Mouse (Mus musculus) fibroblast of lung, adult 2 months (primary cell): ENCODE data around the gene Kdm4d.
A peak's percentile ranks its signal among the peaks of the same experiment; 100 is the strongest.
"Not testable (repeated sequence)": the region's sequence is repeated elsewhere in the genome, so short reads cannot be mapped to it uniquely, and the experiment has no call there.

Source experiments
- DNase-seq: peaks from one replicate; pipeline ENCODE4 v3.0.0-alpha.2; 2011; ENCODE audit warnings: low read depth

The Kdm4d gene

DNA sequence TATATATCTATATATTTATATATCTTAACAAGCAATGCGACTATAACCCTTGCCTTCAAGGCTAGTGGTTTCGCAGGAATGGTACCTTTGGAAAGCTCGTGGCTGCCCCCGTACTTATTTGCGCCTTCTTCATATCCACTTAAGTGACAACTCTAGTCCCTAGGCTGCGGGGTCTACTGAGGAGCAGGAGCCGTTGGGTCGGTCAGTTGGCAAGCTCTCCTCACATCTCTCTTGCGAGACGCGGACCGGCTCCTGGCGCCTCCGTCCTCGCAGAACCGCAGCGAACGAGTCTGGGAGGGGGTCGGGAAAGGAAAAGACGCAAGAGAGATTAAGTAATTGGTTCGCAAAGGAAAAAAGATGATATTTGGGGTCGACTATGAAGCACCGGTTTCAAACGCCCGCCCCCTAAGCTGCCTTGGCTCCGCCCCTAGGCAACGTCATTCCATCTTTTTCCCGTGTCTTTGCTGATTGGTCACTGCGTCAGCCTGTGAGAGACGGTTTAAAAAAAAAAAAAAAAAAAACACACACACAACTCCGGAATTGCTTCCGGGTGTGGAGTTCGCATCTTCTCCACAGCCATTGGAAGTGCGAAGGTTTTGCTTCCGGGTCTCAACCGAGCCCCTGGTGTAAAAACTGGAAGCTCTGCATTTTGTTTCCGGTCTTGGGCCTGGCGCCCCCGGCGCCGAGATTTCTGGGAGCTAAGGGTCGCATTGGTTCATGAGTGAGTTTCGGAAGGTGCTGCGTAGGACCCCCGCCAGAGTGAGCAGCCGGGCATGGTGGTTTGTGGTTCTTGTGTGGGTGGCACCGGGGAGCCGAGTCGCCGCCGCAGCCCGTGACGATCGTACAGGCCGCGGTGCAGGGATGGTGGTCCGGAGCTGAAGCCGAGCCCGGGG, at the start of gene Kdm4d, which contains the start of gene Cwc15:
Kdm4d (minus strand) TSS at position 460 of the 893 bp plus-strand sequence.
Cwc15 (plus strand) TSS at position 595 of the 893 bp plus-strand sequence.
- peak; percentile 90 for DNase-seq

DNA sequence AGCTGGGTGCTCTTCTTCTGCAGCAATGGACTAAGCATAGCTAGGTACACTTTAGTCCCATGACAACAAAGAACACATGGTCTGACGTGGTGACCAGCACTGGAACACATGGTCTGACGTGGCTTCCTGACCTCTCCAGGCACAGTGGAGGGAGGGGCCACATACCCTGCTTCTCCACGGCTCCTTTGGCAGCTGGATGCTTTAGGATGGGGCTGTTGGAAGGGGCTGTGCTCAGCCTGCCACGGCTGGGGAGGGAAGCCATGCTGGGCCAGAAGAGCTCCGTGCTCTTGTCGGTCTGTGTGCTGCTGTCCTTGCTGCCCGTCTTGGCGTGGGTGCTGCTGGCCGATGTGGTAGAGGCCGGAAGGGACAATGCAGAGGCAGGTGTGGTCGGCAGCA, 48.1 kb upstream of the Kdm4d start:
- DNase-seq = no peak

DNA sequence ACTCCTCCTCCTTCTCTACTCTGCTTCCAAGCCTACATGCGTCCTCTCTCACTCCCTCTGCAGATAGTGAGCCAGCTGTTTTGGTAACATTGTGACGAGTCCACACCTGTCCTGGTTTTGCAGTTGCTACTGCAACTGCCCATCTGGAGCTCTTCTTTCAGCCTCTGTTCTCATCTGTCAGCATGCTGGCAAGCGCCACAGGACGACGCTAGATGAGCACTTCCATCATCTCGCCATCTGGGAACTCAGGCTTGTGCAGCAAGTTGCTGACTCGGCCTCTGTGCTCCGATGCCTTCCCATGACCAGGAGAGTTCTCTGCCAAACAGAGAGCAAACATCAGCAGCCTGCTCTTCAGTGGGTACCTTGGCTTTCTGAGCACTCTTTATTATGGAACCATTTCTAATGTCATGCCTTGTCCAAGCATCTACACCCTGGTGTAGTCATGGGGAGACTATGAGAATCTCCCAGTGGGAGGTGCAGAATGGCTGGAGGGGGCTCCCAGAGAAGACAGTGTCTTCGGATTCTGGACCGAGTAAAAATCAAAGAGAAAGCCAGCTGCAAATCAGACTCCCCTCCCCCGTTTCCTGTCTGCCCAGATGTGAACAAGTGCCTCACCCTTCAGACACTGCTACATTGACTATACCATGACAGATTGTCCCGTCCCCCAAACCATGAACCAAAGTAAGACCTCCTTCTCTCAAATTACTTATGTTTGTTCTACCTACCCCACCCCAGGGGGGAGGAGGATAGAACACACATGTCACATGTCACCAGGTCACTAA, 47.5 kb upstream of the Kdm4d start:
- no peak for DNase-seq

DNA sequence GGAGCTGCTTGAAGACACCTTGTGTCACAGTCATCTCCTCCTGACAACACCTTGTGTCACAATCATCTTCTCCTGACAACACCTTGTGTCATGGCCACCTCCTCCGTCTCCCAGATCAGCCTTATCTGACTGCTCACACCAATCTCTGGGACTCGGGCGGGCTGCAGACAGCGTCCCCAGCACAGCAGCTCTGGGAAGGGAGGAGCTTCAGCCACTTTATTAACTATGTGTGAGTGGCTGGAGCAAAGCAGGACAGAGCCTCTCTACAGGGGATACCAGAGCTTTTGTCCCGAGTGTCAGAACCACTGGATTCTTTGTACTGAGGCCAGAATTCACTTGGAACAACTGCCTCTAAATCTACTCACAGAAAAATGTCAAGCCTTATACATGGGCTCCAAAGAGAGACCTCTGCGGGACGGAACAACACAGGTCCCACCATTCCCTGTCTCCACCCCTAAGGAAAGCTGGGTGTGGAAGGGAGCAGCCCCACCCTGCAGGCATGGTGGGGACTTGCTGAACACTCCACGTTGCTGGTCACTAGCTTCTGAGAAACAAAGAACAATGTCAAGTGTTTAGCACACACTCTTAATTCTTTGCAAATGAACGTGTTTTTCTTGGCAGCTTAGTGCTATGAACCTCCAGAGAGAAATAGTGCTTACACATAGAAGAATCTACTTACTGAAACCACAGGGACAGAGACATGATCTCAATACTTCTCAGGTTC, 43.9 kb upstream of the Kdm4d start:
- DNase-seq = no peak

DNA sequence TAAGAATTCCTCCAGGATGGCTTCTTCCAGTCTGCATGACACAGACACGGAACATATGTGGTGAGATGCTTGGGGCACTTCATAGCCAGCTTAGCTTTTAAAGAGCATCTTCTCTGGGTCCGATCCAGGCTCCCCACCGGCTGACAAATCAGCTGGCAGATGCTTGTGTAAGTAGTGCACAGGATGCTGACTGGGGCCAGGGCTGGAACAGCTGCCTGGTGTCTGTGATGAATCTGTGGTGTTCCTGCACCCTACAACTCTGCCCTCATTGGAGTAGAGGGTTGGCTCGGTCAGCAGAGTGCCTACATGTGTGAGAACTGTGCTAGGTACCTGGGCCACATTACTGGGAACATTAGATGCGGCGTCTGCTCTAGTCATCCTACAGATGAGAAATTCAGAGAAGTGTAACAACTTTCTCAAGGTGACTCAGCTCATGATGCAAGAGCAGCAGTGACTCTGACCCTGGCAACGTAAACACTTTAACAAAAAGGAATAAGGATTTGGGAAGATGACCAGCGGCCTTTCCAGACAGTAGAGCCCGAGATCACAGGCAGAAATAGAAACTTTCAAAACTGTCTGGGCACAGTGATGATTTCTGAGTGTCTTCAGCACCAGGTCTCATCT, 34.7 kb upstream of the Kdm4d start:
- peak; percentile 61 for DNase-seq

DNA sequence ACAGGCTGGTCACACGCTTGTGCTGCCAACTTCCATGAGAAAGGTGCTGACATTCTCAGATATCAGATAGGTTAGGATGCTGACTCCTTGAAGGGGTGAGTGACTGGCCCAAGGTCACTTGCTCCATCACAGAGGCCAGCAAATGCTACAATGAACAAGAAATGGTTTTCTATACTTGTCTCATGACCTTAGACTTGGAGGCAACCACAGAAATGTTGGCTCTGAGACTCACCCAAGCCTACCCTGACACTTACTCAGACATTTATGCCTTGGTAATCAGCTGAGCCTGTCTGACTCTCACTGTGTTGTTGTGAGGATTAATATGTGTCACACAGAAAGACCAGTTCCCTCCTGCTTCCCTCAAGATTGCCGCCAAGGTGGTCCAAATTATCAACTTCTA, 33.4 kb upstream of the Kdm4d start:
- DNase-seq = peak; percentile 67

DNA sequence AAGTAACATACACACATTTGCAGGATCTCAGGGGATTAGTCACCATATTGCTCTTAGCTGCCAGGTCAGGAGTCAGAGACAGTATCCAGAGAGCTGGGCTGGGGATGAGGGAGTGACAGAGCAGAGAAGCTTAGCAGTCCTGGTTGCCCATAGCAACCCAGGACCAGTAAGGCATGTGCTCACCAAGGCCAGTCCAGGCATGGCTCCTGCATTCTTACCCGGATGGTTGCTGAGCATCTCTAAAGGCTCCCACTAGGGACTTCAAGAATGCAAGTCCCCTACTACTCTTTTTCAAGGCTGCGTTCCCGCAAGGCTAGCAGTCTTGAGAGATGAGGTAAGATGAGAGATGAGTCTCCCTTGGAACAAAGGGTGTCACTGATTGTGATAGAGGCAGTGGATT, 32.0 kb upstream of the Kdm4d start:
- no peak for DNase-seq

DNA sequence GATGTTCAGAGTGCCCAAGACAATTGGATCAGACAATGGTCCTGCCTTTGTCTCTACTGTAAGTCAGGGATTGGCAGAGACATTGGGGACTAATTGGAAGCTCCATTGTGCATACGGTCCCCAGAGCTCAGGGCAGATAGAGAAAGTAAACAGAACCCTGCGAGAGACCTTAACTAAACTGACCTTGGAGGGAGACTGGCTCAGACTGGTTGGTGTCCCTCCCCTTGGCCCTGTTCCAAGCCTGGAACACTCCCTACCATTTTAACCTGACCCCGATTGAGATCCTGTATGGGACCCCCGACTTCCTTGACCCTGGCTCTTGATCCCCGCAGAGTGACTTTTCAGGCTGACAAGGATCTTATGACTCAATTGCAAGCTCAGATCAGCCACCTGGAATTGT, 29.7 kb upstream of the Kdm4d start:
- no peak for DNase-seq

DNA sequence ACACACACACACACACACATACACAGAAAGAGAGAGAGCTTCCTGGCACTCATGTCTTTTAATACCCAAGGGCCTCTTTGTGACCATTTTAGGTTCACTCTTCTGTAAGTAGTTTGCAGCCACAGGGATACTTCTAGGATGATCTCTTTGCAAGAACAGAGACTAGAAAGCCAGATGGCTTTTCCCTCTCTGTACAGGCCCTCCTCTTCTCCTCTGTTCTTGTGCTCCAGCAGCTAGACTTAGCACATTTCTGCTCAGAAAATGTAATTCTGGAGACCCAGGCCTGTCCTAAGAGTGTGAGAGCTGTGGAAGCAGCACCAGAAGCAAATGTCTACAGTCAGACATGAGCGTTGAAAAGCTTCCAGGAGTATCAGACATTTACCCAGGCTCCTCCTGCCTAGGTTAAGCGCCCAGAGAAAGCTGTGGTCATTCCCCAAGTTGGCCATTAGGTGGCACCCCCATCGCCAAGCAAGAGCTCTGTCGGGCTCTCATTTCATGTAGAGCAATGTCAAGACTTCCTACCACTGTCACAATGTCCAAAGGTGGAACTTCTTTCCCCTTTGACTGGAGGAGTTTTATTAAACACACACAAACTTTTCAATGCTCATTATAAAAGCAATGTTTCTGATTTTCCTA, 23.2 kb upstream of the Kdm4d start:
- DNase-seq = peak; percentile 61

DNA sequence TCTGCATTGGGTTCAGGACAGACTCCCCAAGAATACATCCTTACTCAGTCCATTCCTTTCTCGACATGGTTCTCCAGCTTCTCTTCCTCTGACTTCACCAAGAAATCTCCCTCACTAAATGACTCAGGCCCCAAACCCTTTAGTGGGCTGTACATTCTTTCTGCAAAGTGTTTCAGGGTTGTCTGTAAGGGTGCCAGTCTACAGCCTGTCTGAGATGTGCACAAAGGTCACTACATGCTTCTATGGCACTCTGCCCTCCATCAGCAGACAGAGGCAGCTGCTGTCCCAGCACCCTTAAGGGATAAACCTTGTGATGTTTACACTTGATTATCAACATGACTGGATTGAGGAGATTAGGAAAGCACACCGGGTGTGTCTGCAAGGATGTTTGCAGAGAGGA, 21.4 kb upstream of the Kdm4d start:
- peak; percentile 56 for DNase-seq

DNA sequence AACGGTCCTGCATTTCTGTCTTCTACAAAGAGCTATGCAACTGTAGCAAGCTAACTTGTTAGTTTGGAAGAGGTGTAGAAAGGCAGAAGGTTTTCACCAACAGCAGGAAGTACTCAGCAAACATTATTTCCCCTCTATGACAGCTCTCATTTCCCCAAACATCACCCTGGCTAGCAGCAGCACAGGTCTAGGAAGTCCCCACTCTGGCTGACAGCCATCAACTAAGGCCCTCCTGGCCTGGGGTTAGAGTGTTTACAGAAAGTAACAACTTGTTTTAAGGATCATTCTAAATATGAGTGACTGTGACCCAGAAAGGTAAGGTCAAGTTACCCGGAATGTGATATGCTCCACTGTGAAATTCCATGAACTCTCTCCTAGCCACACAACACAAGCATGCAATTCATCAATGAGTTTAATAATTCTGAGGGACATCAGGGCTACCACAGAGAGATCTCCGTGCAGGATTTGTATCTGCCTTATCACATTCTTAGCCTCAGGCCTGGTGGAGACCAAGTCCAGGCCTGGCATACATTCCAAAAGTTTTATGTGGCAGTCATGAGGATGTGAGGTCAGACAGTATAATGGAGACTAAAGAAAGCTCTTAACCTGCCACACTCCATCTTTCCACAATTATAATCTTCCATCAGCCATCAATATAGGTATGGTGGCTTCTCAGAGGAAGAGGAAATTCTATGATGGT, 20.8 kb upstream of the Kdm4d start:
- no peak for DNase-seq

DNA sequence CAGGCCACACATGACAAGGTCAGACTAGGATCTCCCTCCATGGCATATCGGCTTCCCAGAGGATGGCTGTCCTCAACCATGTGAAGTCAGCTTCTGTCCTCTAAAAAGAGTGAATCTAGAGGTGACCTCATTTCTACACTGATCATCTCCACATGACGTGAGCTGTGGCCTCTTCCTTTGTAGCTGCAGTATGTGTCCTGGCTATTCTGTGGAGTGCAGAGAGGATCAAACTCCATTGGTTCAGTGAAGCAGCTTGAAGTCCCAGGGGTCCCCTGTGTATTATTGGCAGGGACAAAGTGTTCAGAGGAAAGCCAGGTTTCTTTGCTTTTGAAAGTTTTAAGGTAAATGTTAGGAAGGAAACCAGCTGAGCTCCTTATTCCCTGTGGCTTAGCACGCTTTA, 17.8 kb upstream of the Kdm4d start:
- DNase-seq = no peak

DNA sequence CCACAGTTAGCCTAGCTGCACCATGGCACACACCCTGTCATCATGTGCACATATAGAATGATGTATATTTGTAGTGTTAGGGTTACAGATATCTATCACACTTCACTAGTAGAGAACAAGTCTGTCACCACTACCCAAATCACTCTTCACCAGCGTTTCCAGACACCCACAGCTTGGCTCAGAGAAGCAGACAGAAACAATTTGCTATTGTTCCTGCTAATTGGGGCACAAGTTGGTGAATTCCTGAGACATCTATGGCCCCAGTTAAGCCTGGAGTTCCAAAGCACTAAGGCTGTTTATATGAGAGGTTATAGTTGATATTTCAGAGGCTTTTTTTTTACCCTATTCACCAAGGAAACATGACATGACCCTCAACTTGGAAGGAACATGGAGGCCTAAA, 17.0 kb upstream of the Kdm4d start:
- no peak for DNase-seq

DNA sequence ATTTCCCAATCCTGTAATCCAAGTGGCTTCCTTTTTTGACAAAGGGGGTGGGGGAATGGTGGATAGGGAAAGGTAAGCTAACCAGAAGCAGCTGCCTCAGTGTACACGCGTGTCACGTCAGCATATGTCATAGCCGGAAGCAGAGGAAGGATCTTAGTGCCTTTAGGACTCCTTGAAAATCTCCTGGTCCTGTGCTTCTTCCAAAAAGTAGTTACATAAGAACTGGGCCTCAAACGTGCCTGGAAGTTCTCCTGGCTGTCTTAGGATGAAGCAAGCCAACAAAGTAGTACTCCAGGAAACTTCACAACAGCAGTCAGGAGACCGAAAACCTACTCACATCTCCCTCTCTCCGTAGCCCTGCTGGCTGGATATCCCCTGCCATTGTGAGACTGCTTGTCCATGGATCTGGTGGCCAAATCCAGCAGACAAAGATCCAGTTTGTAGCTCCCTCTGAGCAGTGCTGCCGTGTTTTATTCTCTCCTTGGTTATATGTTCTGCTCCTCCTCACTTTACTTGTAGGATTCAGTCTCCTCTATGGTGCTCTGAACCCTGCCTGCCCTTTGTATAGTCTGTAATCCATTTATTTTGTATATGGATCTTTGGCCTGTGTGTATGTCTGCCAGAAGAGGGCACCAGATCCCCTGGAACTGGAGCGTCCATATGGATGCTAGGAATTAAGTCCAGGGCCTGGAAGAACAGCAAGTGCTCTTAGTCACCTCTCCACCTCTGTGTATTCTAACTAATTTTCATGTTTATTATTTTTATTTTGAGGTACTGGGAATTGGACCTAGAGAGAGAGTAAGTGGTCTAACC, 12.6 kb upstream of the Kdm4d start:
- no peak for DNase-seq

DNA sequence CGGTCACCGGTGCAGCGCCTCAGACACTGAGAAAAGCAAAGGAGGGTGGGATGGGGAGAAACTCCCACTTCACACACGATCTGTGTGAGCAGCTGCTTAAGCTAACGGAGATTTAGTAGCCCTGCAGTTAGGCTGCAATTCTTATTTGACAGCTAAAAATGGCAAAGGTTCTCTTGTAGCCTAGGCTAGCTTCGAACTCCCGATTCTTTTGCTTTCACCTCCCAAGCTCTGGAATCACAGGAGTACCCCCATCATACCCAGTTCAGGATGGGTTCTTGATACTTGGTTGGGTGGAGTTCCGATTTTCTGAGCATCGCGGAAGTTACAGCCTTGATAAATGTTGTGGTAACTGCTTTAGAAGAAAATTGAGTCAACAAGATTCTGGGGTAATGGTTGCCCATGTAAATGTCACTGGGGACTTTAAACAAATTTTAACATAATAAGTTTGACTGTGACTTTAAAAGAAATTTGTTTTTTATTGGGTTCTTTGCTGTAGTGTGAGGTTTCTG, 688 bp upstream of the Kdm4d start:
- no peak for DNase-seq

DNA sequence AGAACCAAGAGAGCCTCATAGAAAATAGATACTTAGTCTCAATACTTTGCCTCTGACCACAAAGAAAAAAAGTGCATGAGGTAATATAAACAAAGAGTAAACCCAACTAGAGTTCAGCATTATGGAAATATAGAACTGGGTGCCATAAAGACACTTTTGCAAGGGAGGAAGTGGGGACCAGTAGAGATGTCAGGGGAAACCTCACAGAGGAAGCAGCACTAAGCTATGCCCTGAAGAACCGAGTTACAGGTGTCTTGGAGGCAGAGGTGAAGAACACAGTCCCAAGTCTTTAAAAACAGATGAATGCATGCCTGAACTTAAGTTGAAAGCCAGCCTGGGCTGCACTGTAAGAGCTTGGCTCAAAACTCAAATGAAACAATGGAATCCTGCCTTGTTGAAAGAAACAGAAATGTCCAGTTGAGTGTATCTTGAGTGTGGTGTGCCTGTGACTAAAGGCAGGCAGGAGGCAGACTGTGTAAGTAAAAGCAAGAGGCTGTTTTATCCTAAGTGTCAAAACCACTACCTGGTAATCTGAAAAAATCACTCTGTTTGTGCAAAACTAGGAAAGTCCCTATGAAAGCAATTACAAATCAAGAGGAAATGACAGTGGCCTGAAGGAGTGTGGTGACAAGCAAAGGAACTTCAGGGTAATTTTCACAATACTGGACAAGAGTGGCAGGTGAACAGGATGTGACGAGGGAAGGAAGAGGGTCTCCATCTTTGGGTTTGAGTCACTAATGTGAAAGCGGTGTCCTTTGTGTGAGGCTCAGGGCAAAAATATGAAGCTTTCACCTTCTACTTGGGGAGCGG, 1.2 kb downstream of the Kdm4d start:
- no peak for DNase-seq

DNA sequence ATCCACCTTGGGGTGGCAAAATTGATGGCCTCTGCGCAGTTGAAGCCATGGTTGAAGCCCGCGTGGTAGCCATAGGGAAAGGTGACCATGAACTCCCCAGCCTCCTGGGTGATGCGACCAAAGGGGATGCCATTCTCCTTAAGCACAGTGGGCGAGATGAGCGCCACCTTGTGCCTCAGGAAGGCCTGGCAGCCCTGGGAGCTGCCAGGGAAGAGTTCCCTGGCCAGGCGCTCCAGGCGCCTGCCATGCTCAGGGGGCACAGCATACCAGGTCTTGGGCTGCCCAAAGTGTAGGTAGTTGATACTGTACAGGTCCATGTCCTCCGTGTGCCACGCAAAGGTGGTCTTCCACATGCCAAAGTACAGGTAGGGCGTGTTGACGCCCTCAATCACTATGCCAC, 36.6 kb downstream of the Kdm4d start:
- DNase-seq = not testable (repeated sequence)

DNA sequence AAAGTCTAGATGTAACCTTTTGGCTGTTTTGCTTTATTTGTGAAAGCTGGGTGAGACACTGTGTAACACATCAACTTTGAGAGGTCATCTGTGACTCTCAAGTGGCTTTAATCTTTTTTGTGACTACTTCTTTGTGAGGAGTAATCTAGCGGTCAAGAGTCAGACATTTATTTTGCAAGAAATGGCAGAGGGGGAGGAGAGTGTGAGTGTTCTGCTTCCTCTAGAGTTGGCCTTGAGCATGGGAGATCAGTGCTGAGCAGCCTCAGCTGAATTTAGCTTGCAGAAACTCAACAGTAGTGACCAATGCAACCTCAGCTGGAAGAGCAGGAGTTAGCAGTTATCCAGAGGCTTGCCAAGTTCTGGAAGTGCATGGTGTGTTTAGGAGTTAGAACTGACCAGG, 37.7 kb downstream of the Kdm4d start:
- DNase-seq = not testable (repeated sequence)

DNA sequence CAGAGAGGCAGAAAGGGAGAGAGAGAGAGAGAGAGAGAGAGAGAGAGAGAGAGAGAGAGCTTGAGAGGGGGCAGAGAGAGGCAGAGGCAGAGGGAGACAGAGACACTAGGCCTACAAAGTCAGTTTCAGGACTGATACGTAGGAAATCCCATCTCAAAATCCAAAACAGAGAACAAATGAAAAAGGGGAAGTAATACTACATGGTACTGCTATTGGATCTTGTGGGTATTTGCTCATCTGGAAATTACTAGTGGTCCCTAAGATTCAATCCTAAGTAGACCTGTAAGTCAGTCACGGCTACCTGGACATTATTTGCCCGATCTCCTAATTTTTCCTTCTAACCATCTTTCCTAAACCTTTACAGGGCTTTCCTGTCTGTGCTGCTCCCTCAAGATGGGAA, 44.0 kb downstream of the Kdm4d start:
- no peak for DNase-seq
